Mouse (Mus musculus): ENCODE results near the gene Fxyd3. TPM values are rescaled to one million over a fixed set of nuclear protein-coding genes. Genes with fewer than 3 reads are reported as not detected.

Fxyd3 gene
- polyA plus RNA-seq, 1 experiment from 2014 or later: not detected

- H3K4me2 ChIP-seq (replicated peaks): no peak overlapping the region
- H3K27me3 ChIP-seq: no peaks in the 10 kb centered on the region
- H3K4me1 ChIP-seq: no peaks in the 10 kb centered on the region
- H3K9me3 ChIP-seq: no peaks in the 10 kb centered on the region
- H3K27ac ChIP-seq (replicated peaks): no peak overlapping the region
- no peak overlapping the region for H3K4me3 ChIP-seq
- ATAC-seq (replicated peaks): no peak
- 86% methylated on average over 8 of the region's 8 CpGs for WGBS
- no peak overlapping the region for H3K9ac ChIP-seq (replicated peaks)
- H3K36me3 ChIP-seq: no peaks in the 10 kb centered on the region
Measured at GRCm38 (mm10) chr7:31079670-31080069, 3.2 kb upstream of the Fxyd3 start.

GRCm38 (mm10) chr7:31077885-31078445, 1.5 kb upstream of the Fxyd3 start:
- Histone ChIP-seq H3K27ac (replicated peaks) (no peak overlapping the region), H3K9ac (replicated peaks) (no peak overlapping the region), H3K4me3 (no peak overlapping the region), H3K27me3 (no peaks in the 10 kb centered on the region), H3K9me3 (no peaks in the 10 kb centered on the region), H3K36me3 (no peaks in the 10 kb centered on the region), H3K4me2 (replicated peaks) (no peak overlapping the region), H3K4me1 (no peaks in the 10 kb centered on the region)
- ATAC-seq (replicated peaks): peak; percentile 46
- 56% methylated on average over 5 of the region's 5 CpGs for WGBS

GRCm38 (mm10) chr7:31077470-31077869, 966 bp upstream of the Fxyd3 start:
- Histone ChIP-seq H3K27ac (replicated peaks) (no peak overlapping the region), H3K36me3 (no peaks in the 10 kb centered on the region), H3K4me3 (no peak overlapping the region), H3K9ac (replicated peaks) (no peak overlapping the region), H3K4me1 (no peaks in the 10 kb centered on the region), H3K9me3 (no peaks in the 10 kb centered on the region), H3K27me3 (no peaks in the 10 kb centered on the region), H3K4me2 (replicated peaks) (no peak overlapping the region)
- 51% methylated on average over 6 of the region's 6 CpGs for WGBS
- peak; percentile 54; the same call in 1 of the 2 replicates for ATAC-seq (replicated peaks)

- no peak overlapping the region for H3K4me2 ChIP-seq (replicated peaks)
Measured at GRCm38 (mm10) chr7:31074713-31075069, 1.8 kb downstream of the Fxyd3 start.

DNA sequence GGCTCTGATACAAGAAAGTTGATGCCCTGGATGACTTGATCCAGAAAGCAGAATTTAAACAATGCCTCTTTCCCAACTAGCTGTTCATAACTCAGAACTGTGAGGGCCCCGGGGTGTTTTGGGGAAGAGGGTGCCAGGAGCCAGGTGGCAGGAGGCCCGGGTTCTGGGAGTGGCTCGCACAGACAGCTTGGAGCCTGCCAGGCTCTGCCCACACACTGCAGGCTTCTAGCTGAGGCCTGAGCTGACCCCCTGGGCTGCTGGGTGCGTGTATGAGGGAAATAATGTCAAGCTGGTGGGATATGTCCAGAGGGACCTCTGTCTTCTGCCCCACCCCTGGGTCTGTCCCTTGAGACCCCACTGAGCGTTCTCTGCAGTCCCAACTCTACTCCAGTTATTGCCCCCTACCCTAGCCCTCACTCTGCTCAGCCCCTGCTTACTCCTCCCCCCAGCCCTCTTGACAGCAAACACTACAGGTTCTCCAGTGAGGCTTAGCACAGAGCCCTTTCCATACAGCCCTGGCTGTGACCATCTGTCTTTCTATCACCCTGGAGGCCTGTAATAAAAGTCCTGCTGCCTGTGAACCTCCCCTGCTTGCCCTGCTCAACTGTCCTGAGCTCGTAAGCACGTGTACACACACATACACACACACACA, 2.3 kb downstream of the Fxyd3 start:
- H3K9me3 ChIP-seq: no peaks in the 10 kb centered on the region
- H3K4me3 ChIP-seq: no peak overlapping the region

More at GRCm38 (mm10) chr7:31074713-31075069, 1.8 kb downstream of the Fxyd3 start:
- Histone ChIP-seq H3K4me1 (0 out of 2 replicates have a peak, but pooled peaks cover 6% of the 10 kb centered on the region), H3K4me3 (no peak overlapping the region), H3K27ac (replicated peaks) (no peak overlapping the region), H3K9ac (replicated peaks) (no peak overlapping the region), H3K27me3 (no peaks in the 10 kb centered on the region), H3K9me3 (no peaks in the 10 kb centered on the region), H3K36me3 (no peaks in the 10 kb centered on the region)
- ATAC-seq (replicated peaks): no peak
- WGBS: 71% methylated on average over 5 of the region's 5 CpGs

GRCm38 (mm10) chr7:31073546-31073945, 3.0 kb downstream of the Fxyd3 start:
- Histone ChIP-seq H3K9ac (replicated peaks) (no peak overlapping the region), H3K27me3 (no peaks in the 10 kb centered on the region), H3K4me2 (replicated peaks) (no peak overlapping the region), H3K36me3 (no peaks in the 10 kb centered on the region), H3K27ac (replicated peaks) (no peak overlapping the region), H3K9me3 (no peaks in the 10 kb centered on the region), H3K4me3 (no peak overlapping the region), H3K4me1 (0 out of 2 replicates have a peak, but pooled peaks cover 6% of the 10 kb centered on the region)
- ATAC-seq (replicated peaks): no peak

More for the DNA sequence above, 2.3 kb downstream of the Fxyd3 start:
- WGBS: 69% methylated on average over 7 of the region's 7 CpGs
- Histone ChIP-seq H3K27ac (replicated peaks) (no peak overlapping the region), H3K9ac (replicated peaks) (no peak overlapping the region), H3K27me3 (no peaks in the 10 kb centered on the region), H3K4me2 (replicated peaks) (no peak overlapping the region), H3K36me3 (no peaks in the 10 kb centered on the region), H3K4me1 (0 out of 2 replicates have a peak, but pooled peaks cover 6% of the 10 kb centered on the region)
- no peak for ATAC-seq (replicated peaks)

- Histone ChIP-seq H3K4me1 (0 out of 2 replicates have a peak, but pooled peaks cover 6% of the 10 kb centered on the region), H3K4me3 (no peak overlapping the region), H3K27me3 (no peaks in the 10 kb centered on the region), H3K9ac (replicated peaks) (no peak overlapping the region), H3K36me3 (no peaks in the 10 kb centered on the region), H3K27ac (replicated peaks) (no peak overlapping the region), H3K9me3 (no peaks in the 10 kb centered on the region), H3K4me2 (replicated peaks) (no peak overlapping the region)
- ATAC-seq (replicated peaks): no peak
- 65% methylated on average over 9 of the region's 9 CpGs for WGBS
Measured at GRCm38 (mm10) chr7:31072326-31072725, 4.2 kb downstream of the Fxyd3 start.

GRCm38 (mm10) chr7:31070324-31070723, 6.2 kb downstream of the Fxyd3 start:
- Histone ChIP-seq H3K9me3 (no peaks in the 10 kb centered on the region), H3K4me3 (no peak overlapping the region), H3K27me3 (no peaks in the 10 kb centered on the region), H3K27ac (replicated peaks) (no peak overlapping the region), H3K4me2 (replicated peaks) (no peak overlapping the region), H3K4me1 (0 out of 2 replicates have a peak, but pooled peaks cover 6% of the 10 kb centered on the region), H3K36me3 (no peaks in the 10 kb centered on the region), H3K9ac (replicated peaks) (no peak overlapping the region)
- 81% methylated on average over 6 of the region's 6 CpGs for WGBS
- ATAC-seq (replicated peaks): no peak

DNA sequence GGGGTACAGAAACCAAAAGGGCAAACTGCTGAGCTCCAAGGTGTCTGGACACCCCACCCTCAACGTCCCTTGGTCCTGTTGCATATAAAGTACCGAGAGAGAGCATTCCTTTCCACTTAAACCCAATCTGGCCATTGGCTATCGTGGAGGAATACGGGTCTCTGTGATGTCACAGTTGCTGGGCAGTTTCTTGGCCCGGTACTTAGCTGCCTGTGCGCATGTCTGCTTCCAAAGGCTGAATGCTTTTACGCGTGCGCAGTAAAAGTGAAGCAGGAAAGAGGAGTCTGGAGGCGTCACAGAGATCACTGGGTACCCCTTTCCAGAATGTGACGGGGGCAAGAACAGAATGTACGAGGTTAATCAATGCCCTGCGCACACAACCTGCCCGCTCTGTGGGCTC, 7.0 kb downstream of the Fxyd3 start:
- Histone ChIP-seq H3K27ac (replicated peaks) (no peak overlapping the region), H3K9ac (replicated peaks) (no peak overlapping the region), H3K4me2 (replicated peaks) (no peak overlapping the region), H3K9me3 (no peaks in the 10 kb centered on the region), H3K27me3 (no peaks in the 10 kb centered on the region), H3K4me3 (no peak overlapping the region), H3K36me3 (no peaks in the 10 kb centered on the region), H3K4me1 (0 out of 2 replicates have a peak, but pooled peaks cover 6% of the 10 kb centered on the region)
- no peak for ATAC-seq (replicated peaks)
- WGBS: 88% methylated on average over 14 of the region's 14 CpGs

DNA sequence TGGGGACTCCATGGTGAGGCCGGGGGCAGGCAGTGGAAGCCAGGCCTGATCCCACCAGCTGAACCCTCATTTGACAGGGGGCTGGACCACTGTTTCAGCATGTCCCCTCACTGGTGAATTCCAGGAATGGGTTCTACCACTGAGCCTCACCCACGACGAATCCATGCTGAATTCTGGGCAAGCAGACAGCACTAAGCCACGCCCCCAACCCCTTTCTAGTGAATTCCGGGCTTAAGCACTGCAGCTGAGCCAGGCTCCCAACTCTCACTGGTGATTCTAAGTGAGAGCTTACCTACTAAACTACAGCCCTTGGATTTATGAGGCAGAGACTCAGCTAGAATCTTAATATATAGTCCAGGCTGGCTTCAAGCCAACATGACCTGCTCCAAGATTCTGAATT, 8.7 kb downstream of the Fxyd3 start:
- Histone ChIP-seq H3K4me2 (replicated peaks) (no peak overlapping the region), H3K4me3 (no peak overlapping the region), H3K27ac (replicated peaks) (no peak overlapping the region), H3K4me1 (0 out of 2 replicates have a peak, but pooled peaks cover 6% of the 10 kb centered on the region), H3K36me3 (no peaks in the 10 kb centered on the region), H3K9ac (replicated peaks) (no peak overlapping the region), H3K27me3 (no peaks in the 10 kb centered on the region), H3K9me3 (no peaks in the 10 kb centered on the region)
- WGBS: 39% methylated on average over 5 of the region's 5 CpGs
- ATAC-seq (replicated peaks): no peak

DNA sequence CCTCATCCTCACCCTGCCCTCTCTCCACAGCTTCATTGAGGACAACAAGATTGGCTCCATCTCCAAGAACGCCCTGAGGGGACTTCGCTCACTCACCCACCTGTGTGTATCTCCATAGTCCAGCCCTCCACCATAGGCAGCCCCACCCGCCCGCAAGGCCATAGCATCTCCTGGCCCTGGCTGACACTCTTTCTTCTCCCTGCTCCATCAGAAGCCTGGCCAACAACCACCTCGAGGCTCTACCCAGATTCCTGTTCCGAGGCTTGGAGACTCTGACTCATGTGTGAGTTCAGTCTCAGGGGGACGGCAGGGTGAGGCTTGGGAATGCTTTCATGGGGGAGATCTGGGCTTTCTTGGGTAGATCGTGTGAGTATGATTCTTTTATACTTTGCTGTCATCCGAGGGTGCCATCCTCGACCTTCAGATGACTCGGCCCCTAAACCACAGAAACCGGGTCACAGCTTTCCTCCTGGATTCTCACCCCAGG, 13.4 kb downstream of the Fxyd3 start:
- no peak for ATAC-seq (replicated peaks)
- no peak overlapping the region for H3K27ac ChIP-seq (replicated peaks)
- no peaks in the 10 kb centered on the region for H3K27me3 ChIP-seq
- no peak overlapping the region for H3K4me3 ChIP-seq
- 88% methylated on average over 12 of the region's 12 CpGs for WGBS
- peaks cover 3% of the 10 kb centered on the region; the same call in 1 of the 2 replicates for H3K4me1 ChIP-seq
- H3K4me2 ChIP-seq (replicated peaks): no peak overlapping the region
- no peaks in the 10 kb centered on the region for H3K36me3 ChIP-seq
- H3K9me3 ChIP-seq: no peaks in the 10 kb centered on the region
- no peak overlapping the region for H3K9ac ChIP-seq (replicated peaks)

GRCm38 (mm10) chr7:31060621-31061010, 15.9 kb downstream of the Fxyd3 start:
- H3K9me3 ChIP-seq: no peaks in the 10 kb centered on the region
- H3K27ac ChIP-seq (replicated peaks): no peak overlapping the region
- WGBS: 95% methylated on average over 7 of the region's 7 CpGs
- H3K4me3 ChIP-seq: no peak overlapping the region
- no peak overlapping the region for H3K4me2 ChIP-seq (replicated peaks)
- no peaks in the 10 kb centered on the region for H3K36me3 ChIP-seq
- peaks cover 3% of the 10 kb centered on the region; the same call in 1 of the 2 replicates for H3K4me1 ChIP-seq
- H3K9ac ChIP-seq (replicated peaks): no peak overlapping the region
- ATAC-seq (replicated peaks): no peak
- no peaks in the 10 kb centered on the region for H3K27me3 ChIP-seq

Data from forebrain, embryonic 15.5 days (tissue).